In the genomic region with DNA sequence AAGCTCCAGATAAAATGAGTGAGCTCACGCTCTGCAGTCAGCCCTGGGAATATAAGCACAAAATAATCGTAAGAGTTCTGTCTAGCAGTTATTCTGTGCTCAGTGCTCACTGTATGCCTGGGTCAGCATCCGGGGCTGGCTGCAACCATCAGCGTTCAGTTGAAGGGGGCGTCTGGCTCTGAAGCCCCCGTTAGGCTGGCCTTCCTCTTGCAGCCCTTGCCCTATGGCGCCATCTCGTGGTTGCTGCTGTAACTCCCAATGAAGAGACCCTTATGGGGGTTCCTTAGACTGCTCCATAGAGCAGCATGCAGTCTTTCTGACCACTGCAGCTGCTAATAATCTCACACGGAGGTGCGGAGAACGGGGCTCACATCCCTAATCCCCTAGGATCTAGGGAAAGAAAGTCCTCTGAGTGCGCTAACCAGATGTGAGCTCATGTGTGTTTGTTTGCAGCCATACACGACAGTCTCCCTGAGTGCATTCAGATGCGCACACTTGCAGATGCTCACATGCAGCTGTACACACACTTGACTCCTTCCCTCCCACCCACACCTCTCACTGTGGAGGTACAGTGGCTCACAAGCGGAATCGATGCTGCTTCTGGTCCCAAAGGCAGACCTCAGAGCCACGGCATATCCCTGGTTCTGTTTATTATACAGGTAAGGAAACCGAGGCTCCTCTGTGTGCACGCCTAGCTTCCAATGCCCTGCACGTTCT, we compare ENCODE assay signal across 8 mouse cellular contexts. TPM values are rescaled to one million over a fixed set of nuclear protein-coding genes. Genes with fewer than 3 reads are reported as not detected.
DNase-seq lines count a peak whose midpoint lies in the region; ATAC-seq and TF ChIP-seq lines count a peak whose summit lies in the region.

No protein-coding gene starts in this region.

- DNase-seq in heart, postnatal 0 days (ENCODE audit: low spot score) = peak; percentile 42
- peak; percentile 51 to 67 for DNase-seq in layer of hippocampus, adult 18-20 months (ENCODE audit: low spot score in 2 of 2)
- DNase-seq in lung, adult 2 months = peak; percentile 43
- peak; percentile 54 for DNase-seq in ovary, postnatal 14 days (ENCODE audit: low spot score)
- peak; percentile 66 for DNase-seq in urinary bladder, postnatal 14 days (ENCODE audit: low spot score)

- H3K9me3 ChIP-seq in E14TG2a.4 (ENCODE audit: low read length) = no peaks in the 10 kb centered on the region
- no peaks in the 10 kb centered on the region for H3K9me3 ChIP-seq in forebrain, embryonic 12.5 days
- no peaks in the 10 kb centered on the region for H3K9me3 ChIP-seq in heart, postnatal 0 days (replicated peaks; ENCODE audit: control insufficient read depth, low read length)

- TF ChIP-seq POLR2A in bone marrow macrophage, adult 2 months (IDR thresholded peaks at IDR 0.05; ENCODE audit: borderline replicate concordance, low read depth, low read length) = no peak
- TF ChIP-seq POLR2A in lung, adult 2 months (IDR thresholded peaks at IDR 0.05; ENCODE audit: borderline replicate concordance, extremely low read depth, low read depth, low read length) = no peak

- H3K9ac ChIP-seq in forebrain, embryonic 12.5 days = no peak overlapping the region
- H3K9ac ChIP-seq in heart, postnatal 0 days (replicated peaks; ENCODE audit: low read depth, low read length) = no peak overlapping the region

- TF ChIP-seq EP300 in heart, postnatal 0 days (IDR thresholded peaks at IDR 0.05; ENCODE audit: low read depth) = no peak

- peaks cover 29% of the 10 kb centered on the region for H3K27me3 ChIP-seq in E14TG2a.4 (ENCODE audit: insufficient read depth, low read length)
- peaks cover 18% of the 10 kb centered on the region for H3K27me3 ChIP-seq in forebrain, embryonic 12.5 days
- peaks cover 31% of the 10 kb centered on the region for H3K27me3 ChIP-seq in heart, postnatal 0 days (ENCODE audit: control insufficient read depth, insufficient read depth, low read length)

- no peak overlapping the region for H3K4me3 ChIP-seq in E14TG2a.4 (replicated peaks; ENCODE audit: low read length)
- H3K4me3 ChIP-seq in bone marrow macrophage, adult 2 months (ENCODE audit: insufficient read depth, low read length) = no peak overlapping the region
- H3K4me3 ChIP-seq in forebrain, embryonic 12.5 days (replicated peaks) = no peak overlapping the region
- no peak overlapping the region for H3K4me3 ChIP-seq in heart, postnatal 0 days (ENCODE audit: low read depth, low read length)
- no peak overlapping the region for H3K4me3 ChIP-seq in lung, adult 2 months (replicated peaks; ENCODE audit: extremely low read depth, low read depth, low read length)

- no peak overlapping the region for H3K27ac ChIP-seq in bone marrow macrophage, adult 2 months (ENCODE audit: insufficient read depth, low read depth, low read length)
- no peak overlapping the region for H3K27ac ChIP-seq in forebrain, embryonic 12.5 days
- no peak overlapping the region for H3K27ac ChIP-seq in heart, postnatal 0 days (ENCODE audit: low read depth)

- peak; percentile 85 for ATAC-seq in forebrain, embryonic 12.5 days (ENCODE audit: low FRiP score)
- ATAC-seq in heart, postnatal 0 days (ENCODE audit: insufficient read depth, low read depth) = 0 out of 2 replicates have a peak, but pooled peaks have one; percentile 36

- peaks cover 19% of the 10 kb centered on the region for H3K4me1 ChIP-seq in E14TG2a.4 (replicated peaks; ENCODE audit: low read depth, low read length)
- H3K4me1 ChIP-seq in bone marrow macrophage, adult 2 months (ENCODE audit: control insufficient read depth, insufficient read depth, low read length) = peaks cover 2% of the 10 kb centered on the region; the same call in 1 of the 2 replicates
- peaks cover 5% of the 10 kb centered on the region; the same call in 1 of the 2 replicates for H3K4me1 ChIP-seq in forebrain, embryonic 12.5 days
- no peaks in the 10 kb centered on the region for H3K4me1 ChIP-seq in heart, postnatal 0 days (ENCODE audit: control insufficient read depth, insufficient read depth)
- H3K4me1 ChIP-seq in lung, adult 2 months (ENCODE audit: control insufficient read depth, insufficient read depth, low read length) = no peaks in the 10 kb centered on the region

- peak overlapping the region; percentile 3; the same call in 1 of the 2 replicates for H3K4me2 ChIP-seq in forebrain, embryonic 12.5 days
- H3K4me2 ChIP-seq in heart, postnatal 0 days (ENCODE audit: low read depth, low read length) = no peak overlapping the region

- WGBS in forebrain, embryonic 12.5 days = 32% methylated on average over 20 of the region's 20 CpGs
- 32% methylated on average over 20 of the region's 20 CpGs for WGBS in heart, postnatal 0 days
- WGBS in lung, adult 2 months = 31% methylated on average over 20 of the region's 20 CpGs

- H3K36me3 ChIP-seq in E14TG2a.4 (ENCODE audit: insufficient read depth, low read length) = peaks cover 28% of the 10 kb centered on the region
- H3K36me3 ChIP-seq in forebrain, embryonic 12.5 days (replicated peaks) = peaks cover 30% of the 10 kb centered on the region
- peaks cover 25% of the 10 kb centered on the region for H3K36me3 ChIP-seq in heart, postnatal 0 days (replicated peaks; ENCODE audit: control insufficient read depth, insufficient read depth, low read length)

- TF ChIP-seq CTCF in E14TG2a.4 (conservative IDR thresholded peaks at IDR 0.05; ENCODE audit: low read length) = peak; percentile 80
- peak; percentile 99 for TF ChIP-seq CTCF in bone marrow macrophage, adult 2 months (IDR thresholded peaks at IDR 0.05; ENCODE audit: low read depth, low read length)
- peak; percentile 89 for TF ChIP-seq CTCF in heart, postnatal 0 days (IDR thresholded peaks at IDR 0.05; ENCODE audit: low read depth)
- TF ChIP-seq CTCF in lung, adult 2 months (IDR thresholded peaks at IDR 0.05; ENCODE audit: insufficient read depth, low read length) = peak; percentile 76

RNA-seq across cellular contexts. Expression of gene Bms1, which starts 39.7 kb away (rescaled TPM):
- polyA plus RNA-seq in bone marrow macrophage, adult 2 months (2012; ENCODE audit: insufficient read depth, insufficient read length, missing spikeins) = 21.6 and 26.0 TPM in 2 replicates
- 45.4 and 46.2 TPM in 2 replicates for polyA plus RNA-seq in forebrain, embryonic 12.5 days (2016; fragmentation: Nextera tagmentation; extraction: Ambion mirVana)
- total RNA-seq in heart, postnatal 0 days (2014; rRNA removed; ENCODE audit: low replicate concordance) = 8.7 and 17.6 TPM in 2 replicates
- polyA plus RNA-seq in heart, postnatal 0 days (2015; fragmentation: Nextera tagmentation; extraction: Ambion mirVana) = 10.7 and 11.5 TPM in 2 replicates
- total RNA-seq in layer of hippocampus, adult 18-20 months (2021) = 10 to 100 TPM; 26.0 to 29.2 TPM
- polyA plus RNA-seq in lung, adult 2 months (2012; rRNA removed) = 4.4 and 6.2 TPM in 2 replicates
